Mouse (Mus musculus) layer of hippocampus, adult 11-12 months (tissue): ENCODE results near the gene Gm9044.
"Not testable (repeated sequence)": the region's sequence is repeated elsewhere in the genome, so short reads cannot be mapped to it uniquely, and the experiment has no call there.

Experiments
- DNase-seq: peaks from one replicate; pipeline ENCODE4 v3.0.0; 2022; ENCODE audit warnings: low spot score

Gm9044 gene

DNA sequence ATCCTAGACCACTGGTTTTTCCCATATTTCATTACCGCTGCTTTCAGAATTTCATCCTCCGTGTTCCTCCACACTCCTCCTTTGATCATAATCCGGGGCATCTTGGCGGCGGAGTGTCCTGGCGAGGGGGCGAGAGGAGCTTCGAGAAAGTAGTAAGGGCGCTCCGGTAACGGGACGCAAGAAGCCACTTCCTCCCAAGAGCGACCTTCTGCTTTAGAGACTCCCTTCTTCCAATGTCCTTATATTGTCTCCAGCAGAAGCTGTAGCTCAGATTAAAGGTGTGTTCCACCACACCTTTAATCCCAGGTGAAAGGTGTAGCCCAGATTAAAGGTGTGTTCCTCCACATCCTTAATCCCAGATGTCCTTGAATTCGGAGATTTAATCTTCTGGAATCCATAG lies at the start of gene Gm9044:
Gene Gm9044, minus strand, starts transcription at position 101 of the 400 bp plus-strand sequence.
- not testable (repeated sequence) for DNase-seq

DNA sequence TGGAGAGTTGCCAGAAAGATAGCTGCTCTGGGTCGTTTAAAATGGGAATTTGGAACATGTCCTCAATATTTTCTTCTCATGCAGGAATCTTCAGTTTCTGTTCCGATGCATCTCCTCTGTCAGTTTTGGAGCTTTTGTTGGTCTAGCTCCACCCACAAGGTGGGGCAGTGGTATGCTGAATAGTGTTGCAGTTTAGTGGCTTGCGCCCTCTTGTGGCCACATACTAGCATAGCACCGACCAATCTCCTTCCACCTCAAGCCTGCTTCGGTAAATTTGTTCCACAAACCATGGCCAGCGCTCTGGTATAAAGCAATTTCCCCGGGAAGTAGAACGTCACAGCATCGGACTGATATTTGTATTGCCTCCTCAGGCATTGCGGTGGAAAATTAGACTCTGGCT lies 38.2 kb upstream of the Gm9044 start:
- peak; percentile 82 for DNase-seq

DNA sequence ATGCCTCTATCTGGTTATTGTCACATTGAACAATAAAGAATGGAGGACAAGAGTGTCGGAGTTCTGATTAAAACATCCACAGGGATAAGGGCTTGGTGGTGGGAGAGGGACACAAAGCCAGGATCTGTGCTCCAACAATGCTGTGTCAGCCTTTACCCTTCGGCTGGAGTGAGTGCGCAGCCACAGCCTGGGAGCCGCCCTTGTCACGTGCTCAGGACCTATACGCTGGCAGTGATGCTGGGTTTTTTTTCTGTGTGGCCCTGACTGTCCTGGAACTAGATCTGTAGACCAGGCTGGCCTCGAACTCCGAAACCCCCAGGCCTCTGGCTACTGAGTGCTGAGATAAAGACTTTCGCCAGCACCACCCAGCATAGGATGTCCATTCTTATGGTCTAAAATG lies 37.3 kb upstream of the Gm9044 start:
- no peak for DNase-seq

DNA sequence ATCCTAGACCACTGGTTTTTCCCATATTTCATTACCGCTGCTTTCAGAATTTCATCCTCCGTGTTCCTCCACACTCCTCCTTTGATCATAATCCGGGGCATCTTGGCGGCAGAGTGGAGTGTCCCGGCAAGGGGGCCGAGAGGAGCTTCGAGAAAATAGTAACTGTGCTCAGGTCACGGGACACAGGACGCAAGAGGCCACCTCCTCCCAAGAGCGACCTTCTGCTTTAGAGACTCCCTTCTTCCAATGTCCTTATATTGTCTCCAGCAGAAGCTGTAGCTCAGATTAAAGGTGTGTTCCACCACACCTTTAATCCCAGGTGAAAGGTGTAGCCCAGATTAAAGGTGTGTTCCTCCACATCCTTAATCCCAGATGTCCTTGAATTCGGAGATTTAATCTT lies 21.8 kb upstream of the Gm9044 start, which contains the start of gene Gm9049:
Gene Gm9049, minus strand, starts transcription at position 101 of the 400 bp plus-strand sequence.
- not testable (repeated sequence) for DNase-seq

DNA sequence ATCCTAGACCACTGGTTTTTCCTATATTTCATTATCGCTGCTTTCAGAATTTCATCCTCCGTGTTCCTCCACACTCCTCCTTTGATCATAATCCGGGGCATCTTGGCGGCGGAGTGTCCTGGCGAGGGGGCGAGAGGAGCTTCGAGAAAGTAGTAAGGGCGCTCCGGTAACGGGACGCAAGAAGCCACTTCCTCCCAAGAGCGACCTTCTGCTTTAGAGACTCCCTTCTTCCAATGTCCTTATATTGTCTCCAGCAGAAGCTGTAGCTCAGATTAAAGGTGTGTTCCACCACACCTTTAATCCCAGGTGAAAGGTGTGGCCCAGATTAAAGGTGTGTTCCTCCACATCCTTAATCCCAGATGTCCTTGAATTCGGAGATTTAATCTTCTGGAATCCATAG lies 16.4 kb upstream of the Gm9044 start, which contains the start of gene Gm9048:
Gene Gm9048, minus strand, starts transcription at position 101 of the 400 bp plus-strand sequence.
- DNase-seq = not testable (repeated sequence)

DNA sequence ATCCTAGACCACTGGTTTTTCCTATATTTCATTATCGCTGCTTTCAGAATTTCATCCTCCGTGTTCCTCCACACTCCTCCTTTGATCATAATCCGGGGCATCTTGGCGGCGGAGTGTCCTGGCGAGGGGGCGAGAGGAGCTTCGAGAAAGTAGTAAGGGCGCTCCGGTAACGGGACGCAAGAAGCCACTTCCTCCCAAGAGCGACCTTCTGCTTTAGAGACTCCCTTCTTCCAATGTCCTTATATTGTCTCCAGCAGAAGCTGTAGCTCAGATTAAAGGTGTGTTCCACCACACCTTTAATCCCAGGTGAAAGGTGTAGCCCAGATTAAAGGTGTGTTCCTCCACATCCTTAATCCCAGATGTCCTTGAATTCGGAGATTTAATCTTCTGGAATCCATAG lies 10.9 kb upstream of the Gm9044 start, which contains the start of gene Gm9046:
Gene Gm9046, minus strand, starts transcription at position 101 of the 400 bp plus-strand sequence.
- not testable (repeated sequence) for DNase-seq

DNA sequence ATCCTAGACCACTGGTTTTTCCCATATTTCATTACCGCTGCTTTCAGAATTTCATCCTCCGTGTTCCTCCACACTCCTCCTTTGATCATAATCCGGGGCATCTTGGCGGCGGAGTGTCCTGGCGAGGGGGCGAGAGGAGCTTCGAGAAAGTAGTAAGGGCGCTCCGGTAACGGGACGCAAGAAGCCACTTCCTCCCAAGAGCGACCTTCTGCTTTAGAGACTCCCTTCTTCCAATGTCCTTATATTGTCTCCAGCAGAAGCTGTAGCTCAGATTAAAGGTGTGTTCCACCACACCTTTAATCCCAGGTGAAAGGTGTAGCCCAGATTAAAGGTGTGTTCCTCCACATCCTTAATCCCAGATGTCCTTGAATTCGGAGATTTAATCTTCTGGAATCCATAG lies 5.5 kb upstream of the Gm9044 start, which contains the start of gene Gm9045:
Gene Gm9045, minus strand, starts transcription at position 101 of the 400 bp plus-strand sequence.
- DNase-seq = not testable (repeated sequence)

DNA sequence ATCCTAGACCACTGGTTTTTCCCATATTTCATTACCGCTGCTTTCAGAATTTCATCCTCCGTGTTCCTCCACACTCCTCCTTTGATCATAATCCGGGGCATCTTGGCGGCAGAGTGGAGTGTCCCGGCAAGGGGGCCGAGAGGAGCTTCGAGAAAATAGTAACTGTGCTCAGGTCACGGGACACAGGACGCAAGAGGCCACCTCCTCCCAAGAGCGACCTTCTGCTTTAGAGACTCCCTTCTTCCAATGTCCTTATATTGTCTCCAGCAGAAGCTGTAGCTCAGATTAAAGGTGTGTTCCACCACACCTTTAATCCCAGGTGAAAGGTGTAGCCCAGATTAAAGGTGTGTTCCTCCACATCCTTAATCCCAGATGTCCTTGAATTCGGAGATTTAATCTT lies 5.3 kb downstream of the Gm9044 start, which contains the start of gene Gm9040:
Gene Gm9040, minus strand, starts transcription at position 101 of the 400 bp plus-strand sequence.
- not testable (repeated sequence) for DNase-seq

DNA sequence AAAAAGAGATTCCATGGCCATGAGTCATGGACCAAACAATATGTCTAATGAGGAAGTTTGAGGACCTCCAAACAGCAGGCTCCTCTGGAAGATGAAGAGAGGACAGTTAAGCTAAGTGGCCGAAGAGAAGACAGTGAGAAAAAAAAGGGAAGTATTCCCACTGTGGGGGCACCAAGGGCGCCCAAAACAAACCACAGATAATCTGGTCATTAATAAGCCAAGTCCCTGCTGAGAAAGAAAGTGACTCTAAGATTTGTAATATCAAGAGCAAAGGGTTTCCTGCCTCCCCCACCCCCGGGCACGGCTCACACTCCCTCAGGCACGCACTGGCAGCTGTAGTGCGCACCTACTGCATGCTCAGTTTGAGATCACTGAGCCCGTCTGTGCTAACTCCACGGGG lies 13.2 kb downstream of the Gm9044 start:
- no peak for DNase-seq

DNA sequence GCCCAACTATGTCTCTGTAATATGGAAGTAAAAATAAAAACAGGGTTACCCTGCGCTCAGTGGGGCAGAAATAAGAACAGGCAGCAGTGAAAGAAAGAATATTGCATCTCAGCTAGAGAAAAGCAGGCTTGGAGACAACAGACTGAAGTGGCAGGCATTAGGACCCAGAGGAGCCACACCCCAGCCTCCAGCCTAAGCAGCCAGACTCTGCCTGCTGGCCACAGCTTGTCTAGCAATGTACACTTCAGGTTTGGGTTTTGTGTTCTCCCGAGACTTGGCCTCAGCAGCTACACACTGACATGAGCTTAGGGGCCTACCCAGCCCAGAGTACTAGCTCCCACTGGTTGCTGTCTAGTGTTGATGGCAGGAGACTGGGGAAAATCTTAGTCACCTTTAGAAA lies 30.1 kb downstream of the Gm9044 start:
- DNase-seq = not testable (repeated sequence)

DNA sequence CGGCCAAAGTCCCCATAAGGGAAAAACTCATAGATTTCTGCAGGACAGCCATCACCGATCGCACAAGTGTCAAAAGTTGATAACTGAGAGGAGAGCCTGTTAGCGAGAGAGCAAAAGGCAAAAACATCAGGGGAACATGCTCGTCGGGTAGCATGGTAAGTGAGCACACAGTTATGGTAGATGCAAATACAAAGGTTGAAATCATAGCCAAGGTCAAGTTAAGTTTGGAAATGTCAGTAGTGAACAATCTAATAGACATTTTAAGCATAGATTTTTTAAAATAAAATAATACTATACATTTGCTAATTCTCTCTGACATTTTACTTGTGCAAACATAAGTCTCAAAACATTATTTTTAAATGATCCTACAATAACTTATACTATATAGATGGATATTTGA lies 37.3 kb downstream of the Gm9044 start, which contains the start of gene Iltifb:
Gene Iltifb, minus strand, starts transcription at position 101 of the 400 bp plus-strand sequence.
- no peak for DNase-seq

DNA sequence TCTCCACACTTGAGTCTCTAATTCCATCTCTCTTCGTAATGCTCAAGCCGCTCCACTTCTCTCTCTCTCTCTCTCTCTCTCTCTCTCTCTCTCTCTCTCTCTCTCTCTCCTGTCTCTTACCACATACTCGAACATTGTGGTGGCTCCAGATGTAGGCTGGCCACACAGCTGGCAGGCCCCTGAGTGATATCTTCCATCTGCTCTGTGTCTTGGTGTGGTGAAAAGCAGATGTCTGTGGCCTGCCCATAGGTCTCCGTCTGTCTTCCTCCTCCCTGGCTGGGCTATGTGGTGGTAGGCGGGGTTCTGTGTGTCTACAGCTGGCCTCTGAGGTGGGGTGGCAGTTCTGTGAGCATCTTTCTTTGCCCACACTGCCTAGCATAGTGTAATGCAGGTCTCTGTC lies 49.2 kb downstream of the Gm9044 start:
- not testable (repeated sequence) for DNase-seq

DNA sequence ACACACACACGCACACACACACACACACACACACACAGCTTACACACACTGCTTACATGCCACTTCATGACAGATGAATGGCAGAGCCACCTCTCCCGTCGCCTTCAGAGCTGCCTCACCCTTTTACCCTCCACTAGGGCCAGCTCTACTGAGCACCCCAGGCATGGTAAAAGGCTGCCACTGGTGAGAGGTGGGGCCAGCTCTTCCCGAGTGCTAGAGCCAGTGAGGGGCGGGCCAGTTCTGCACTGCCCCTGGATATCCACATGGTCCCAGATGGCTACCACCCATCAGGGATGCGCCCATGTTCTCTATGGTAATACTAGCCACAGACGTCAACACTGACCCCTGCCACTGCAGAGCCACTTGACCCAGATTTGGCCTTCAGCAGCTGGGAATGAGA lies 49.6 kb downstream of the Gm9044 start:
- DNase-seq = not testable (repeated sequence)
